In the genomic region with DNA sequence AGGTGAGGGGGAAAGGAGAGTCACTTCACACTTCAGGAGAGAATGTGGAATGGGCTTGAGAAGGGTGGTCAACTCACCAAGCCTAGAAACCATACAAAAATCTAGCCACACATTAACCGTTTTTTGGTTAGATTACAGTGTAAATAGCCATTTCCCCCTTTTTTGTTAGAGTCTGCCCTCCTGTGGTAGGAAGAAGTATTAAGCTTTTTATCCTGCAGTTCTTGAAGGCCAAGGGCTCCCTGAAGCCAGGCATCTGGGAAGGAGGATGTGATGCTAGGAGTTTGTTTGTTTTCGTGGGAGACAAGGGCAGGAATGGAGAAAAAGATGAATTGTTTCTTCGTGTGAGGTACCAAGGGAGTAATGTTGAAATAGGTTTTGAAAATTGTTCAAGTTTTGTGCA, we compare ENCODE assay signal across 12 mouse cellular contexts.
DNase-seq lines count a peak whose midpoint lies in the region; ATAC-seq and TF ChIP-seq lines count a peak whose summit lies in the region.
"Had no signal": no experiment of that assay in that cellular context is flagged by ENCODE, and none has a peak within 500 bp of the region (broad histone marks: within the 10 kb centered on the region; RNA-seq: fewer than 3 reads in every experiment).

No protein-coding gene starts in this region.

- no peaks in the 10 kb centered on the region for H3K27me3 ChIP-seq in lung, embryonic 14.5 days (ENCODE audit: insufficient read depth, low read length)
- H3K27me3 ChIP-seq: stomach, embryonic 15.5 days had no signal

- in situ Hi-C loops in ES-E14 (cut with MboI; ENCODE audit: low sequenced_read_pairs in 2 of 2, unreplicated experiment in 2 of 2), result loop anchor here in 1 of 2 experiments (25.0 kb wide), 1 partner anchor 255 kb away; no protein-coding TSS in a partner anchor

- no peak overlapping the region for H3K4me3 ChIP-seq in lung, embryonic 14.5 days (ENCODE audit: low read depth, low read length)
- no peak overlapping the region for H3K4me3 ChIP-seq in ES-E14 (ENCODE audit: insufficient read depth in 1 of 2, low read depth in 1 of 2, low read length in 2 of 2, poor library complexity in 1 of 2, severe bottlenecking in 1 of 2)
- H3K4me3 ChIP-seq: midbrain, embryonic 10.5 days; stomach, embryonic 15.5 days had no signal

- H3K9ac ChIP-seq in lung, embryonic 14.5 days, result no peak overlapping the region
- H3K9ac ChIP-seq in ES-E14 (ENCODE audit: insufficient read depth, low read depth, low read length, poor library complexity, severe bottlenecking), result no peak overlapping the region
- H3K9ac ChIP-seq: stomach, embryonic 15.5 days had no signal

- no peak overlapping the region for H3K27ac ChIP-seq in lung, embryonic 14.5 days (ENCODE audit: low read depth)
- H3K27ac ChIP-seq in ES-E14 (ENCODE audit: insufficient read depth, low read depth, low read length, poor library complexity, severe bottlenecking), result no peak overlapping the region
- H3K27ac ChIP-seq: midbrain, embryonic 10.5 days; stomach, embryonic 15.5 days had no signal

- TF ChIP-seq CTCF in lung, embryonic 14.5 days (IDR thresholded peaks at IDR 0.05; ENCODE audit: low read depth), result peak; percentile 60

- no peak overlapping the region for H3K4me2 ChIP-seq in lung, embryonic 14.5 days
- H3K4me2 ChIP-seq: stomach, embryonic 15.5 days had no signal

- H3K36me3 ChIP-seq in lung, embryonic 14.5 days (ENCODE audit: insufficient read depth), result no peaks in the 10 kb centered on the region
- no peaks in the 10 kb centered on the region for H3K36me3 ChIP-seq in ES-E14 (ENCODE audit: control insufficient read depth, insufficient read depth, low read length, poor library complexity, severe bottlenecking)
- H3K36me3 ChIP-seq: midbrain, embryonic 10.5 days; stomach, embryonic 15.5 days had no signal

- no peak for ATAC-seq in lung, embryonic 14.5 days (ENCODE audit: insufficient read depth)
- ATAC-seq: forebrain, embryonic 16.5 days had no signal

- H3K4me1 ChIP-seq in lung, embryonic 14.5 days (ENCODE audit: insufficient read depth), result no peaks in the 10 kb centered on the region
- H3K4me1 ChIP-seq in ES-E14 (ENCODE audit: control insufficient read depth in 2 of 2, insufficient read depth in 2 of 2, low read length in 2 of 2, poor library complexity in 1 of 2), result no peaks in the 10 kb centered on the region
- H3K4me1 ChIP-seq: midbrain, embryonic 10.5 days; stomach, embryonic 15.5 days had no signal

- no peaks in the 10 kb centered on the region for H3K9me3 ChIP-seq in lung, embryonic 14.5 days (ENCODE audit: low read depth, low read length)
- H3K9me3 ChIP-seq in ES-E14 (ENCODE audit: control insufficient read depth, insufficient read depth, low read depth, low read length), result no peaks in the 10 kb centered on the region
- H3K9me3 ChIP-seq: midbrain, embryonic 10.5 days; stomach, embryonic 15.5 days had no signal

- WGBS in lung, embryonic 14.5 days, result 17% methylated on average over 3 of the region's 3 CpGs

- DNase-seq in heart, adult 11 months, result peak; percentile 6
- DNase-seq in heart, adult 8-10 months (ENCODE audit: low spot score), result no peak
- peak; percentile 69 for DNase-seq in lung, embryonic 14.5 days
- DNase-seq in lung, postnatal 25 days (ENCODE audit: low spot score), result no peak
- DNase-seq in ES-E14 (ENCODE audit: low read depth, low spot score), result peak; percentile 22
- DNase-seq in induced T-regulatory cell, adult 2 months (ENCODE audit: low read depth), result peak; percentile 39
- DNase-seq in gastrocnemius, postnatal 25 days, result no peak
- no peak for DNase-seq in thymus, postnatal 36 days
- DNase-seq: heart, postnatal 4 days had no signal

TF ChIP-seq in ES-E14, 5 proteins besides CTCF, POLR2A, EP300 and RAD21:
- no peak for TF ChIP-seq CHD2 (IDR thresholded peaks at IDR 0.05; ENCODE audit: low read depth, low read length)
- TF ChIP-seq MAFK (IDR thresholded peaks at IDR 0.05; ENCODE audit: insufficient read depth, low read depth, low read length), result no peak
- TF ChIP-seq HCFC1 (IDR thresholded peaks at IDR 0.05; ENCODE audit: borderline replicate concordance, insufficient read depth, low read length), result no peak
- no peak for TF ChIP-seq ZNF384 (IDR thresholded peaks at IDR 0.05; ENCODE audit: low read depth, low read length)
- TF ChIP-seq ZC3H11A (IDR thresholded peaks at IDR 0.05; ENCODE audit: borderline replicate concordance, low read depth, low read length), result no peak

Comparison
In these comparisons a context has a peak if more than half of its experiments do, and no peak if none do; other contexts are left out.
1. DNase-seq: peak in heart, adult 11 months (single experiment), lung, embryonic 14.5 days (single experiment), ES-E14 (single experiment) and induced T-regulatory cell, adult 2 months (single experiment); none in heart, adult 8-10 months (single experiment), lung, postnatal 25 days (single experiment), gastrocnemius, postnatal 25 days (single experiment) and thymus, postnatal 36 days (0 of 2).